In the genomic region with DNA sequence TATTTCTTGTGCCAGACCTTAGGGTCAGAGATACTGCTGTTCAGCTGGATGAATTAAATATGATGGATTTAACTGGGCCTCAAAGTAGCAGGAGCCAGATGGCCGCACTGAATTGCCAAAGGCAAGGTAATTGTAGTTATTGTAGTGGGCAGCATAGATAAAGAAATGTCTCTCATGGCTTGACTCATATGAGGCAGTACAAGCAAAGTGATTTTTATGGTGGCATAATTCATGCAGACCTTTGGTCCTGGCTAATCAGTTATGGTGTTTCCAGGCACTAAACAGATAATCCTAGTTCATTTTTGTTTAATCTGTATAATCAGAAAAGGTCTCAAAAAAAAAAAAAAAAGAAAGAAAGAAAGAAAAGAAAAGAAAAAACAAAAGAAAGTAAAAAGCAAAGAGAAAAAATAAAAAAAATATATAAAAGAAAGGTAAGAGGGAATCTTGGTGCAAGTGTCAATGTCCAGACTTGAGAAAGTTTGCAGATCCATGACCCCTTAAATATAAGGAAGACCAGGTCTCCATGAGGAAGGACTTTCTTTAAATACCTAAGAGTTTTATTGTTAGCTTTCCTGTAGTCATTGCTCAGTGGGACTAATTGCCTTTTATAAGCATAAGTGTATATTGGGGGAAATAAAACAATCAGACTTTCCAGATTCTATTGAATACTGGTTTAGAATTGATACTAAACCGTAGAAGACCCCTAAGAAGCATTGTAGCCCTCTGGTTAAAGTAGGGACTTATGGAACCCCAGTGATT, we compare ENCODE assay signal across 14 mouse cellular contexts.
"Had no signal": no experiment of that assay in that cellular context is flagged by ENCODE, and none has a peak within 500 bp of the region (broad histone marks: within the 10 kb centered on the region; RNA-seq: fewer than 3 reads in every experiment).

No protein-coding gene starts in this region.

- H3K27ac ChIP-seq: limb, embryonic 15.5 days; liver, embryonic 12.5 days; midbrain, embryonic 10.5 days; neural tube, embryonic 12.5 days had no signal

- H3K27me3 ChIP-seq: limb, embryonic 15.5 days; liver, embryonic 12.5 days; neural tube, embryonic 12.5 days had no signal

- H3K9me3 ChIP-seq: limb, embryonic 15.5 days; liver, embryonic 12.5 days; midbrain, embryonic 10.5 days; neural tube, embryonic 12.5 days had no signal

- H3K4me3 ChIP-seq: limb, embryonic 15.5 days; liver, embryonic 12.5 days; midbrain, embryonic 10.5 days; myocyte; neural tube, embryonic 12.5 days had no signal

- H3K4me1 ChIP-seq: limb, embryonic 15.5 days; liver, embryonic 12.5 days; midbrain, embryonic 10.5 days; neural tube, embryonic 12.5 days had no signal

- H3K4me2 ChIP-seq: limb, embryonic 15.5 days; liver, embryonic 12.5 days; lung, embryonic 14.5 days; neural tube, embryonic 12.5 days had no signal

- ATAC-seq: liver, embryonic 12.5 days had no signal

- H3K36me3 ChIP-seq: limb, embryonic 15.5 days; liver, embryonic 12.5 days; midbrain, embryonic 10.5 days; neural tube, embryonic 12.5 days had no signal

- DNase-seq: kidney, adult 18-20 months; kidney, postnatal 10 days; kidney, postnatal 4 days; lung, embryonic 14.5 days; lung, postnatal 10 days; lung, postnatal 4 days; retina, postnatal 1 day; right cerebral cortex, postnatal 14 days; thymus, postnatal 14 days had no signal

- H3K9ac ChIP-seq: limb, embryonic 15.5 days; liver, embryonic 12.5 days; lung, embryonic 14.5 days; neural tube, embryonic 12.5 days had no signal
